25 mouse cellular contexts compared by ENCODE assay signal in genomic region chr6:52562994-52563393, GRCm38 (mm10).
A peak's percentile ranks its signal among the peaks of the same experiment; 100 is the strongest.
DNase-seq lines count a peak whose midpoint lies in the region; ATAC-seq and TF ChIP-seq lines count a peak whose summit lies in the region.
"Had no signal": no experiment of that assay in that cellular context is flagged by ENCODE, and none has a peak within 500 bp of the region (broad histone marks: within the 10 kb centered on the region; RNA-seq: fewer than 3 reads in every experiment).

No protein-coding gene starts in this region.

- H3K9me3 ChIP-seq in heart, embryonic 10.5 days, result no peaks in the 10 kb centered on the region
- no peaks in the 10 kb centered on the region for H3K9me3 ChIP-seq in lung, postnatal 0 days (ENCODE audit: low read length)
- no peaks in the 10 kb centered on the region for H3K9me3 ChIP-seq in heart, embryonic 12.5 days (replicated peaks)
- H3K9me3 ChIP-seq: embryonic facial prominence, embryonic 13.5 days; embryonic facial prominence, embryonic 15.5 days; forebrain, embryonic 13.5 days; forebrain, embryonic 15.5 days had no signal

- 87% methylated on average over 4 of the region's 4 CpGs for WGBS in heart, embryonic 10.5 days
- 88% methylated on average over 4 of the region's 4 CpGs for WGBS in lung, postnatal 0 days
- WGBS in heart, embryonic 12.5 days, result 84% methylated on average over 4 of the region's 4 CpGs

- peak; percentile 73 for DNase-seq in heart, adult 11 months
- DNase-seq in heart, embryonic 10.5 days (ENCODE audit: low spot score), result no peak
- DNase-seq in ES-CJ7 (ENCODE audit: low read depth, low spot score) (peak; percentile 11), ZHBTc4 (ENCODE audit: low read depth, low spot score) (peak; percentile 47)
- no peak for DNase-seq in lung, postnatal 0 days (ENCODE audit: low spot score)
- DNase-seq: adrenal gland, adult 2 months; adrenal gland, postnatal 10 days; adrenal gland, postnatal 25 days; B cell, adult 2 months; cerebellum, adult 11 months; cerebellum, adult 18-20 months; cerebellum, adult 8-10 months; cerebellum, adult 9-11 months; cerebellum, postnatal 14 days; cerebellum, postnatal 36 days; embryo, embryonic 11 days; forebrain, postnatal 0 days had no signal

- no peak for TF ChIP-seq CTCF in lung, postnatal 0 days (IDR thresholded peaks at IDR 0.05)

- H3K4me2 ChIP-seq in lung, postnatal 0 days (replicated peaks; ENCODE audit: low read depth, low read length), result no peak overlapping the region
- H3K4me2 ChIP-seq in heart, embryonic 12.5 days, result no peak overlapping the region
- H3K4me2 ChIP-seq: embryonic facial prominence, embryonic 13.5 days; embryonic facial prominence, embryonic 15.5 days; forebrain, embryonic 13.5 days; forebrain, embryonic 15.5 days had no signal

- H3K4me1 ChIP-seq in heart, embryonic 10.5 days, result no peaks in the 10 kb centered on the region
- no peaks in the 10 kb centered on the region for H3K4me1 ChIP-seq in lung, postnatal 0 days (ENCODE audit: insufficient read depth, low read depth, low read length)
- H3K4me1 ChIP-seq in heart, embryonic 12.5 days (replicated peaks), result 0 out of 2 replicates have a peak, but pooled peaks cover 8% of the 10 kb centered on the region
- H3K4me1 ChIP-seq: embryonic facial prominence, embryonic 13.5 days; embryonic facial prominence, embryonic 15.5 days had no signal

- no peaks in the 10 kb centered on the region for H3K27me3 ChIP-seq in heart, embryonic 10.5 days (ENCODE audit: insufficient read depth, poor library complexity, severe bottlenecking)
- H3K27me3 ChIP-seq in lung, postnatal 0 days (replicated peaks; ENCODE audit: insufficient read depth, low read length), result no peaks in the 10 kb centered on the region
- no peaks in the 10 kb centered on the region for H3K27me3 ChIP-seq in heart, embryonic 12.5 days (replicated peaks)
- H3K27me3 ChIP-seq: CH12.LX; embryonic facial prominence, embryonic 13.5 days; embryonic facial prominence, embryonic 15.5 days; forebrain, embryonic 15.5 days had no signal

- H3K4me3 ChIP-seq in heart, embryonic 10.5 days, result no peak overlapping the region
- no peak overlapping the region for H3K4me3 ChIP-seq in lung, postnatal 0 days (ENCODE audit: low read depth, low read length)
- no peak overlapping the region for H3K4me3 ChIP-seq in heart, embryonic 12.5 days
- H3K4me3 ChIP-seq: embryonic facial prominence, embryonic 13.5 days; embryonic facial prominence, embryonic 15.5 days; erythroblast, embryonic 14.5 days; forebrain, embryonic 13.5 days; forebrain, embryonic 15.5 days had no signal

- H3K9ac ChIP-seq in lung, postnatal 0 days (replicated peaks; ENCODE audit: low read depth), result no peak overlapping the region
- H3K9ac ChIP-seq in heart, embryonic 12.5 days, result no peak overlapping the region
- H3K9ac ChIP-seq: embryonic facial prominence, embryonic 13.5 days; embryonic facial prominence, embryonic 15.5 days; forebrain, embryonic 13.5 days; forebrain, embryonic 15.5 days; forebrain, postnatal 0 days had no signal

- H3K36me3 ChIP-seq in heart, embryonic 10.5 days, result 0 out of 2 replicates have a peak, but pooled peaks cover 3% of the 10 kb centered on the region
- no peaks in the 10 kb centered on the region for H3K36me3 ChIP-seq in lung, postnatal 0 days (ENCODE audit: insufficient read depth, low read length)
- H3K36me3 ChIP-seq in heart, embryonic 12.5 days, result no peaks in the 10 kb centered on the region
- H3K36me3 ChIP-seq: embryonic facial prominence, embryonic 13.5 days; embryonic facial prominence, embryonic 15.5 days; forebrain, embryonic 15.5 days had no signal

- no peak overlapping the region for H3K27ac ChIP-seq in heart, embryonic 10.5 days
- H3K27ac ChIP-seq in lung, postnatal 0 days (ENCODE audit: low read length), result no peak overlapping the region
- H3K27ac ChIP-seq in heart, embryonic 12.5 days (ENCODE audit: poor library complexity, severe bottlenecking), result no peak overlapping the region
- H3K27ac ChIP-seq: embryonic facial prominence, embryonic 13.5 days; embryonic facial prominence, embryonic 15.5 days; forebrain, embryonic 13.5 days; forebrain, embryonic 15.5 days had no signal

- TF ChIP-seq EP300 in lung, postnatal 0 days (IDR thresholded peaks at IDR 0.05), result no peak

- ATAC-seq in lung, postnatal 0 days, result no peak
- no peak for ATAC-seq in heart, embryonic 12.5 days (ENCODE audit: insufficient number of reproducible peaks, low FRiP score)
- ATAC-seq: CD4-positive, CD25-positive, alpha-beta regulatory T cell, adult 4 months; forebrain, embryonic 13.5 days; forebrain, embryonic 15.5 days; forebrain, postnatal 0 days had no signal

Comparison
In these comparisons a context has a peak if more than half of its experiments do, and no peak if none do; other contexts are left out.
1. DNase-seq: peak in heart, adult 11 months (single experiment), ES-CJ7 (single experiment) and ZHBTc4 (single experiment); none in heart, embryonic 10.5 days (single experiment) and lung, postnatal 0 days (single experiment).